Mouse (Mus musculus) adrenal gland, postnatal 10 days (tissue): ENCODE measurements at regions not wholly inside any gene's neighbourhood (a gene's known extent, or its start where the extent isn't known, plus 50 kb on each side); places are given as distances from the start of the nearest gene placed in this dataset.
"Not testable (repeated sequence)": the region's sequence is repeated elsewhere in the genome, so short reads cannot be mapped to it uniquely, and the experiment has no call there.

Experiments
- DNase-seq: peaks from one replicate; pipeline ENCODE4 v3.0.0; 2021; ENCODE audit warnings: mixed read lengths

GRCm38 (mm10) chr8:20436956-20437355 lies 73.9 kb upstream of the Gm15319 start:
- DNase-seq = peak; percentile 19

DNA sequence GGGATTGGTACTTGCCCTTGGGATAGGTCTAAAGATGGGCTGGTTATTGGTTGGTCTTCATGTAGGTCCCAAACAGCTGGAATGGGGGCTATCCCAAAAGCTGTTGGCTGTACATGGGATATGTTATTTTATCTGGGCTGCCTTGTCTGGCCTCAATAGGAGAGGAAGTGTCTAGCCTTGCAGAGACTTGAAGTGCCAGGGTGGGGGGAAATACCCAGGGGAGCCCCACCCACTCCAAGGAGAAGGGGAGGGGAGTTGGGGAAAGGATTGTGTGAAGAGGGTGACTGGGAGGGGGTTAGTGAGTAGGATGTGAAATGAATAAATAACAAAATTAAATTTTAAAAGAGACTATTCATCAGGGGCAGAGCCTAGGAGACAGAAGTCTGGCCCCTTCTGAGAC lies 70.2 kb upstream of the Gm15319 start:
- not testable (repeated sequence) for DNase-seq

- not testable (repeated sequence) for DNase-seq
Observed at GRCm38 (mm10) chr8:20429469-20429868, 66.5 kb upstream of the Gm15319 start.

- DNase-seq = not testable (repeated sequence)
Observed at GRCm38 (mm10) chr8:20424903-20425222, 61.9 kb upstream of the Gm15319 start.

DNA sequence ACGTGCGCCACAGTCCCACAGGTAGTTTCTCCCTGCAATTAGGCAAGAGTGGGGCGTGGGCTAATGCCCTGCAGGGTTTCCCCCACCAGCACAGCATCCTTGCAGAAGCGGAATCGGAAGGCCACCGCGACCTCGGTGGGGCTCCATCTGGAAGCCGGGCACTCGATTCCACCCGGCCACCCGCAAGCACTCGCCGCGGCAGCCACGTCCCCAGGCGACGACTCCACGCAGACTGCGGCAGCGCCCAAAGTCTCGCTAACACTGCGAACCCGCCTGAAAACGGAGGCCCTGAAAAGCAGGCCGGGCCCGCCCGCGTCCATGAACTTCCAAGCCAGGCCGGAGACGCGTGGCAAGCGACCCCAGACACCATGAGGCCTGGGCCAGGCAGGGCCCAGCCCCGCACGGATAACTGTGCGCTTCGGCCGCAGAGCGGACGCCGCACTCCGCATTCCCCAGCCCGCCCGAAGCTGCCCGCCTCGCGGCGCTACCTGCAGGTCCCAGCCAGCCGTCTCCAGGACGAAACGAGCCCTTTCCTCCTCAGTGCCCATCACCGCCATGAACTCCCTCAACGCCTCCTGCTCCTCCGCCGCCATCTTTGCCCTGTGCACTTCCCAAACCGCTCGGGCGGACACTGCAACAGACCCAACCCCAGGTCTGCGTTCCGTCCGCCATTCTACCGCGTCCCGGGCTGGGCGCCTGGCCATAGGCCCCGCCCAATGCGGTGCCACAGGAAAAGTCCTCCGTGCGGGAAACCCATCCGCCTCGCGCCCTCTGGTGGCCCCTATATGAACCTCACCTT lies 61.3 kb upstream of the Gm15319 start:
- peak; percentile 100 for DNase-seq

- DNase-seq = not testable (repeated sequence)
Observed at GRCm38 (mm10) chr8:20420807-20421206, 57.8 kb upstream of the Gm15319 start.
